Mouse (Mus musculus): ENCODE results near the gene Pp2d1.
"Not testable (repeated sequence)": the region's sequence is repeated elsewhere in the genome, so short reads cannot be mapped to it uniquely, and the experiment has no call there.

Gene Pp2d1

DNA sequence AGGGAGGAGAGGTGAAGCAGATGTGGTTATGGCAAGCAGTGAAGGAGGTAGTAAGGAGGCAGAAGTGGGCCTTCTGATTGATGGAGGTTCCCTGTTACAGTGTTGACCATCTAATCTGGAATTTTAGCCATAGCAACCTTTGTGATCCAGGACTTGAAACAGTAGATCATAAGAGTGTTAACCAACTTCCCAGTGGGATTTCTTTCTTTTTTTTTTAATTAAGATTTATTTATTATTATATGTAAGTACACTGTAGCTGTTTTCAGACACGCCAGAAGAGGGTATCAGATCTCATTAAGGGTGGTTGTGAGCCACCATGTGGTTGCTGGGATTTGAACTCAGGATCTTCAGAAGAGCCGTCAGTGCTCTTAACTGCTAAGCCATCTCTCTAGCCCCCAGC, at the start of gene Pp2d1:
Gene Pp2d1 (minus strand): TSS at position 101 of the 400 bp plus-strand sequence.
- not testable (repeated sequence) for DNase-seq

DNA sequence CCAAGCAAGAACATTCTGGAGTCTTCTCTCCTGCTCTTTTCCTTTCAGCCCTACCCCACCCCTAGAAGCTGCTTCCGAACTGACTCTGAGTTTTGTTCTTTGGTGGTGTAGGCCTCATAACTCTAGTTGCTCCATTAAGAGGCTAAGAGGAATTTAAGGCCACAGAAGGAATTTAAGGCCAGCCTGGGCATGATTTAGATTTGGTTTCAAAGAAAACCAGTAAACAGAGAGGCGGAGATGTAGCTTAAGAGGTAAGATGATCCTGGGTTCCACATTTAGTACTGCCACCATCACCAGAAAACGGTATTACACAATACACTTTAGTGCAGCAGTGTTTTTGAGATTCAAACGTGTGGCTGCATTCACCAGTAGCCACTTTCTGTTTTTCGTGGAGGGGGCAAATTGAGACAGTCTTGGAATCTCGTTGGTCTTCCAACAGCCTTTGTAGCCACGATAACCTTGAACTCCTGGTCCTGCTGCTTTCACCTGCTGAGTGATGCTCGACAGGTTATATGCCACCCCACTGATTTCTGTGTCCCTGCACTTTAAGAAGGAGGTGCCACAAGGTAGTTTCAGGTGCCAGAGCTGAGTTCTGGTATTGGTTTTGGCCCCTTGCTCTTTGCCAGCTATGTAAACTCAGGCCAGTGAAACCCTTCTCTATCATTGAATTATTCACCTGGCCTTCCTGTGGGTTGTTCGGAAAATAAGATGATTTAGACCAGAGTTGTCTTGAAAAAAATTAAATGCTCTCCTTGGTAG, 49.0 kb upstream of the Pp2d1 start:
- DNase-seq = no peak

DNA sequence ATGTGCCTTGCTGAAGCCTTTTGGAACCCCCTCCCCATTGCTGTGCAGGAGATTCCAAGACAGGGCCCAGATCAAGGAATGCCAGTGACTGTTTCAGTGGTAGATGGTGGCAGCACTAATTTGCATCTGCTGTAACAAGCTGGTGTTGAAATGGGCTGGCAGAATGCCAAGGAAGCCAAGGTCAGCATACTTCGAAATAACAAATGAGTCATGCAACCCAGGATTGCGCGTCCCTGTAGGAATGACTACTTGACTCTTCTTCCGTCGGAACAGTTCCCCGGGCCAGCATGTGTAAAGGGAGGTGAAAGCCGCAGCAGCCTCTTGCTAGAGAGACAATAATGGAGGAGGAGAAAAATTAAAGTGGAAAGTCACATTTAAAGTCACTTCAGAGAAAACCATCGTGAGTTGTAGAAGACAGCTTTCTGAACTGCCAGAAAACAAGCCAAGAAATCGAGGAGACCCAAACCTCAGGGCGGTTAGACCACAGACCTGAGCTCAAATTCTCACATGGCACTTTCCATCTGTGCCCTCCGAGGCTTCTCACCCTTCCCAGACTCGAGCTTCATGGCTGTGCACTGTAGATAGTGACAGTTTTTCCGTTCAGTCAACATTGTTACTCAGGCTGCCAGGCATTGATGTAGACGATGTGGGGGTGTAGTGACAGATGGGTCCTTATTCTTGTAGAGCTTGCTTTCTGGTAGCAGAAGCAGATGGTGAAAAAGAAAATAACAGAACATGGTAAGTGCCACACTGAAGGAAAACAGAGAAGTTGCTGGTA, 48.0 kb upstream of the Pp2d1 start:
- peak; percentile 83 to 86 for DNase-seq

DNA sequence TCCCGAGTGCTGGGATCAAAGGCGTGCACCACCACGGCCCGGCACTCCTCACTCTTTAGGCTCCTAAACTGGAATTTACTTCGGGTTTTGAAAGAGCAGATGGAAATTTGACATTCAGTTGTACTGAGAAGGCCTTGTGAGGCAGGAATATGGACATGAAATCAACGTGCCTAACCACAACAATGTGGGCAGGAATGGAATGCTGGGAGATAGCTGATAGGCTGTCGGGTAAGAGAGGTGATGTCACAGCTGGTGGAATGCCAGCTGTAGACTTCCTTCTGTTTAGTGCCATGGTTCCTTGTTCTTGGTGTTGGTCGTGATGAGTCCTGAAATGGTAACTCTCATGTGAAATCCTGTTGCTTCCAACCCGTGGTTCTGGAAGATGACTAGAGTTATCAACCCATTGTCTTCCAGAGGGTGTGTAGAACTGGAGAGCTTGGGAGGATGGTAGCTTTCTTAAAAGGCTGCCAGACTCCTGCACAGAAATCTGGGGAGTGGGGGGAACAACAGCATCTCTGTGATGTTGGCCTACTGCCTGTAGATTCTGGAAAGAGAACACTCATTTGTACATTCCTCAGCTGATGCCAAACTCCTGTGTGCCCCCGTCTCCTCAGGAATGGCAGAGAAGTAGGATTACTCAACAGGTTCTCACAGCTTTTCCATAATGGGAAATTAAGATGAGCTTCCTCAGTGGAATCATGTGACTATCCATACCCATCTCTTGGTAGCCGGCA, 44.8 kb upstream of the Pp2d1 start:
- DNase-seq = peak; percentile 13 to 16

DNA sequence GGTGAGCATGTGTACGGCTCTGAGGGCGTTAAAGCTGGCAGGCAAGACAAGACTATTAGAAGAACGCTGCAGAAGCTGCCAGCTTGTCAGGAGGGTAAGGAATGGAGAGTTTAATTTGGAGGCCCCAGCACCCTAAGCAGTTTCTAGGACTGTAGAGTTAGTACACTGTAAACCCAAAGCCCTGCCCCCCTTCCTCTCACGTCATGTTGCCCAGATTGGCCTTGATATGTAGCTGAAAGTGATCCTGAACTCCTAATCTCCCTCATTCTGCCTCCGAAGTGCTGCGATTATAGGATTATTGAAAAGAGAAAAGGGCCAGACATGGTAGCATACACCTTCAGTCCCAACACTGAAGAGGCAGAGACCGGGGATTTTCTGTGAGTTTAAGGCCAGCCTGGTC, 43.6 kb upstream of the Pp2d1 start:
- no peak for DNase-seq

DNA sequence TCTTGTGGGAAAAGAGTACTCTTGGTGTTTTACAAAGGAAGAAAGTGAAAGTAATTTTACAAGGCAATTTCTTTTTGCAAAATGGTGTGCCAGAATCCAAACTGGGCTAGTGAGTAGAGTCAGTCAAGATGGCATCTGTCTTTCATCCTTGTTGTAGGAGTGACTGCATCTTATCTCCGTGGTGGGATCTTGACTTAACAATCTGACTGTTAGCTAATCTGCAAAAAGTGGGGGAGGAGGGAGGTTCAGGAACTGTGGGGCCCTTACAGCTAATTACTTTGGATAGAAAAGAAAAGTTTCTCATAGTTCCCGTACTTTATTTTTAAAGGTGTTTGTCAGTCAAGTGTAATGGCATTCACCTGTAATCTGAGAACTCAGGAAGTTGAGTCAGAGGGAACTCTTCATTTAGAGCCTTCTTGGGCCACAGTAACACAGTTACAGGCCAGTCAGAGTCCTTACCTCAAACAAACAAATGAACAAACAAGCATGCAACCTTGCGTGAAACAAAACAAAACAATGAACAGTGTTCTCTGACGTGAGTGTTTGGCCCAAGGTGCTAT, 42.9 kb upstream of the Pp2d1 start:
- DNase-seq = no peak

DNA sequence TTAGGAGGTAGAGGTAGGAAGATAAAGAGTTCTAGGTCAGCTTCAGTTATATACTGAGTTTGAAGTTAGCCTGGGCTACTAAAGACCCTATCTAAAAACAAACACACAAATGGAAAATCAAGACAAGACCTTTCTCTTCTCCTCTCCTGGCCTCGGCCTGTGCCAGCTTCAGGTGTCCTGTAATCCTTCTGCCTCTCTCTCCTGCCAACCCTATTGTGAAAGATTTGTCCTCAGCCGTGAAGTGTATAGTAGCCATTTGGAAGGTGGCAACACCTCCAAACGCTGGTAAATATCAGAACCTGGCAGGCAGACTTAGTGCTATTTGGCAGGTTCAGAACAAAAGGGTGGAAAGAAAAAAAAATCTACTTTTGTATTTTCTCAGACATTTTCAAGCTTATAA, 41.0 kb upstream of the Pp2d1 start:
- peak; percentile 40 to 60 for DNase-seq

DNA sequence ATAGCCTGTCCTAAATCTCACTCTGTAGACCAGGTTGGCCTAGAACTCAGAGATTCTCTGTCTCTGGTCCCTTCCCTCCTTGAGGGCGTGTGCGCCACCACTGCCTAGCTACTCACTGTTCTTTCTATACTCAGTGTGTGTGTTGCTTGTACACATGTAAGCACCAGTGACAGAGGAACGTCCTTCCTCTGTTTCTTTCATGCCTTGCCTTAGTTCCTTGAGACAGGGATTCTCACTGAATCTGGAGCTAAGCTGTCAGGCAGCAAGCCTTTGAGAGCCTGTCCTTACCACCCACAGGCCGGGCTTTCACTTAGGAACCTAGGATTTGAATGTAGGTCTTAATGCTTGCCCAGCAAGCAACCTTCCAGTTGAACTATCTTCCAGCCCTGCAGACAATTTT, 40.4 kb upstream of the Pp2d1 start:
- DNase-seq = peak in 1 of 2 experiments; percentile 32

DNA sequence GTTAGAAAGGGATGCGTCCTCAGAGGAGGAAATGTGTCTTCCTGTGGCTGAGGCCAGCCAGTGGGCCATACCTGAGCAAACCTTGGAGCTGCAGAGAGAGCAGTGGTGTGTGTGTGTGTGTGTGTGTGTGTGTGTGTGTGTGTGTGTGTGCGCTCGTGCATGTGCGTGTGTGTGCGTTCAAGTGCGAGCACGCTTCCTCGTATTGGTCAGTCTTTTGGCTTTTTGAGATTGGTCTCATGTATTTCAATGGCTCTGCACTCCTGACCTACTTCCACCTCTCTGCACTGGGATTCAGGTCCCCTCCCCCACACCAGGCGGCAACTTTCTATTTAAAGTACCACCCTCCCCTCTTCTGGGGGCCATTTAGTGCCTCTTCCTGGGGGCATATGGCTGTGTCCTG, 39.5 kb upstream of the Pp2d1 start:
- peak; percentile 93 to 95 for DNase-seq

DNA sequence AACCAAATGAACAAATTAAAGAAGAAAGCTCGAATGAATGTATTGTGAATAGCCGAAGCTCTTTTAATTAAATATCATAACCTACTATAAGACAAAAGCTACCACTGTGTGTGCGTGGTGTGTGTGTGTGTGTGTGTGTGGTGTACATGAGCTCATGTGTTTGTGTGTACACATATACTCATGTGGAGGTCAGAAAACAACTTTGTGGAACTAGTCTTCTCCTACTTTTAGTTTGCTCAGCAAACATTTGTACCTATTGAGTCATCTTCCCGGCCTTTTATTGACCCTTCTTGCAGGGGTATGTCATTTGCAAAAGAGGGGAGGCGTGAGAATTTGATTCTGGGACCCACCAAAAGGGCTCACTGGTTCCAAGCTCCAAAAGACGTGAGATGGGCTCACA, 39.0 kb upstream of the Pp2d1 start:
- DNase-seq = no peak

DNA sequence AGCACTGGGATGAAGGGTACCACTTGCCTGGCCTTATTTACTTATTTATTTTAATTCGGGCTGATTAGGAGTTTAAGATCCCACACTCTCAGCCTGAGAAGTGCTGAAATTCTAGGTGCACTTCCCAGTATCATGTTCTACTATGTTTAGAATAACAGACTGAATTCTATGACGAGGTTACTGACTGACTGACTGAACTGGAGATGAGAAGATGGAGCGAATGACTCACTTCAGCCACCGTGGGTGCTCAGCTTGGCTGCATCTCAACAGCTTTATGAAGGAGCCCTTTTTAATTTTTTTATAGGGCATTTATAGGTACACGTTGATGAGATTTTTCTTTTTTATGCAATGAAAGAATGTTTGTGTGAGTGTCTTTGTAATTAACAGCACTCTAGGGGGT, 38.5 kb upstream of the Pp2d1 start:
- DNase-seq = no peak

DNA sequence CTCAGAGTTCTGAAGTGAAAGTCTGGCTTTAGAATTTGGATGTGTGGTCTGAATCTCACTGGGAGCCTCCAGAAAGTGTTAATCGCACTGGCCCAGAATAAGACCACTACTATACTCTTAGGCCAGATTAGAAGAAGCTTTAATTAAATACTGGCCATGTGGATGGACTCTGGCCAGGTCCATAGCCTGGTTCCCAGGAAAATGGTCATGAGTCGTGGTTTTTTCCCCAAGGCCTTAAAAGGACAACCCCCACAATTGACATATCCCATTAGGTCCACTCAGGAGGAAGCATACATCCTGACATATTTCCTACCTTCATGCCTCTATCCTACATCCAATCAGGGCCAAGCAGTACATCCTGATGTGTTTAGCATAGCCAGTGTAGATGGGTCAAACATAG, 37.9 kb upstream of the Pp2d1 start:
- no peak for DNase-seq

DNA sequence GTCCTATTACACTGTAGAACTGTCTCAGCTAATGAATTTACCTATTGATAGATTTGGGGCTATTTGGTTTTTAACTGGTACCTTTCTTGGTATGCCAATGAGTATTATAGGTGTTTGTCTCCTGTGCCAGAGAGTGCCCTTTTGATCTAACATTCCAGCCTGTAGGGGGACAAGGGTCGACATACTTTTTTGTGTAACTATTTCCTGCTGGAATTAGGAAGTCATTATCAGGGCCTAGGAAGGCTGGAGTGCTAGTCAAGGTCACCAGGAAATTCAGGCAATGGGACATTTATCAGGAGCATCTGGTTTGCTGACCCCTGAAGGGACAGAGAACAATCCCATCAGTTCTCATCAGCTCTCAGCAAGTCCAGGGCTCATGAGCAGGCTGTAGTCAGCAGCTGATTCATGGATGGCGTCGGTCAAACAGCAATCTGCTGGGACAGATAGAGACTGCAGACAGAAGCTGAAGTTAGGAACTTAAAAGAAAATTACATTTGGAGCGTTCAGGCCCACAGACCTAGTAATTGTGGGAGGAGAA, 33.8 kb upstream of the Pp2d1 start:
- no peak for DNase-seq

DNA sequence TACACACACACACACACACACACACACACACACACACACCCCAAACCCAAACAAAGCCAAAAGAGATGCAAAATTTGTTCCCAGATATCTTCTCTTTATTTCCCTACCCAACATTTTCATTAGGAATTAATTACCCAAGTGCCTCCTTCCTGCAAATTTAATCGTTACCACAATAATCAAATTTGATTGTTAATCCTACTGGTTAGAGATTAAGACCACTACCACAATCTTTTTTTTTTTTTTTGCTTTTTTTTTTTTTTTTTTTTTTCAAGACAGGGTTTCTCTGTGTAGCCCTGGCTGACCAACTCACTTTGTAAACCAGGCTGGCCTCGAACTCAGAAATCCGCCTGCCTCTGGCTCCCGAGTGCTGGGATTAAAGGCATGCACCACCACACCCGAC, 31.7 kb upstream of the Pp2d1 start:
- DNase-seq = not testable (repeated sequence)

DNA sequence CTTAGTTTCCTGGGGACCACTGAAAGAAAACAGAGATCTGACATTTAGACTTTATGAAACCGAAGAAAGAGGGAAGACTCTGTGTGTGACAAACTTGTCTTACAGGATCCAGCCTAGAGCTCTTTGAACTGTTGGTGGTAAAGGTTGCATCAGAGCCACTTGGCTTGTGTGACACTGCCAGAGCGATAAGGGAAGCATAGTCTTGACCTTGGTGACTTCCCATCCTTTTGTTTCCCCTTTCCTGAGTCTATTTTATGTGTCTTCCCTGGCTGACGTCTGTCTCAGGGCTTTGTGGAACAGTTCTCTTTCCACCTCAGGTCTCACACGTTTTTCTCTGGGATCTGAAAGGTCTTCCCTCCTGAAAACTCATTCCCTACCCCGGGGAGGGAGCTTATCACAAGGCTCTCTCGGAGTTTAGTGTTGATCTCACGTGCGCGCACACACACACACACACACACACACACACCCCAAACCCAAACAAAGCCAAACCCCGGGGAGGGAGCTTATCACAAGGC, 31.2 kb upstream of the Pp2d1 start:
- no peak for DNase-seq

DNA sequence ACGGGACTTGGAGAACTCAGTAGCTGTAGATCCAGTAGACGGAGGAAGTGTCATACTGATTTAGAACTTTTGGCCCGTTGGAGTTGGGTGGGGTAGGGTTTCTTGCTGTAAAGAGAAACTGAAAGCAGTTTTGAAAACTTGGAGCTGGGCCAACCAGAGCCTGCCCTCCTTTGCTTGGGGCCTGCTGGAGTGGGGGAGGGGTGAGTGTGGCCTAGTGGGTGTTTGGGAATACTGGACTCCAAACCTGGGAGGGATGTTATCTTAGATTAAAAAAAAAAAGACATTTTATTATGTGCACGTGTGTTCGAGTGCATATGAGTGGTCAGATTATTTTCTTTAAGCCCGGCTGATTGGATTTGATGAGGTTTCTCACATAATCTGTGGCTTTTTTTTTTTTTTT, 30.6 kb upstream of the Pp2d1 start:
- DNase-seq = peak; percentile 78 to 86

DNA sequence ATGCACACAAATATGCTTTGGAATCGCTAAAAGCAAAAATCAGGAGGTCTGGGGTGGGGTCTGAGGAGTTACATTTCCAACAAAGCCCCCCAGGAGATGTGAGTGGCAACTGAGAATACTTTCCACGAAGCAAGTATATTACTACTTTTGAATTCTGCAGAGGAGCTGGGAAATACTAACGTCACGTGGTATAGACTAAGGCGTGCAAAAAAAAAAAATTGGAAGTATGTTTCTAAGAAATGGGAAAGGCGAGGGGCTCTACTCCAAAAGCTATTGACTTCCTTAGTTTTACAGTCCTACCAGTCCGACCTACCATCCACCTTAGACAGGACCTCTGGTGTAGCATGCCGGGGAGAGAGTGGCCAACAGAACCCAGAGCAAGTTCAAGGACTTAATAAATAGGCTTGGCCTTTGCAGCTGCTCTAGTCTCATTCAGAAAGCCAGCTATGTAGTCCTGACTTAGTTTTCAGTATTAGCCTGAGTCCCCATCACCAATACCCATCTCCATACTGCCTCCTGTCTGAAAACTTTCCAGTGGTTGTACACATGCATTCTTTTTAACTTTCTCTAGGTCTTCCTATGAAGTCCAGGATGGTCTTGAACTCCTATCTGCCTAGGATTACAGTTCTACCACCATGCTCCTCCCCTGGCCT, 29.6 kb upstream of the Pp2d1 start:
- no peak for DNase-seq

DNA sequence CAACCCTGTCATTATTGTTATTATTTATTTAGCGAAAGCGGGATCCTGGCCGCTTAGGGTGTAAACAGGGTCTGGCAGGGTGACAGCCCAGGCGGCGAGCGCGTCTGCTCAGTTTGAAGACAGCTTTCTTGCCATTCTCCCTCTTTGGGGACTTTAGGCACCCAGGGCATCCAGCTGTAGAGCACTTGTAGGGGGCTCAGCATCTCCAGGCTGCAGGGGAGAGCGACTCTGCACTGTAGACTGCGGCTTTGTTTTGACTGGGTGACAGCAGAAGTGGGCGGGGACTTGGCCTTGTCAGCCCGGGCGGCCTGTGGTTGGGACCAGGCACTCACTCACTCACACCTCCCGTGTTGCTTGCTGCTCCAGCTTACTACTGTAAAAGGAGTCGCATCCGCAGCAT, 28.9 kb upstream of the Pp2d1 start:
- DNase-seq = peak; percentile 87 to 89

DNA sequence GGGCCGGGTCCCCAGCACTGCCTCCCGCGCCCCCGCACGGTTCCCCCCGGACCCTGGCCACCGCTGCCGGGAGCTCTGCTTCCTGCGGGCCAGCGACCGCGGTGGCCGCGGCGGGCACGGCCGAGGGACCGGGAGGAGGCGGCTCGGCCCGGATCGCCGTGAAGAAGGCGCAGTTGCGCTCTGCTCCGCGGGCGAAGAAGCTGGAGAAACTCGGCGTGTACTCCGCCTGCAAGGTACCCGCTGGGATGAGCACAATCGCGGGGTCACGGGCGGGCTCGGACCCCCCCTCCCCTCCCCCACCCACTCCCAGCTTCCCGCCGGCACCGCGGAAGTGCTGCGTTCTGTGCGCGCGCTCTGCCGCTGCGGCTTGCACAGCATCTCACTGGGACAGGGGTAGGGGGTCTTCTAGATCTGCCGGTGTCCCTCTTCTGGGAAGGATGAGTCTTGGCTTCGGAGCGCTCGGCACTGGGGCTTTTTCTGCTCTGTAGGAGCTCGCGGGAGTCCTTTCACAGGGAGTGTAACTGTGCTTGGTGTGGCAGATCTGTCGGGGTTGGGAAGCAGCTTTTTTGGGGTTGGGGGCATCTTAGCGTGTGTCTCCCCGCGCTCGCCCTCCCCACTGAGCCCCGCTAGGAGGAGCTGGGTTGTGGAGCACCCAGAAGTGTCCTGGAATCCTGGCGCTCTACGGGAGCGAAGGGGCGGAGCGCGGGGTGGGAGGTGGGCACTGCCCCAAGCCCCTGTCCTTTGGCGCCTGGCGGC, 28.3 kb upstream of the Pp2d1 start:
- DNase-seq = peak; percentile 65 to 75

DNA sequence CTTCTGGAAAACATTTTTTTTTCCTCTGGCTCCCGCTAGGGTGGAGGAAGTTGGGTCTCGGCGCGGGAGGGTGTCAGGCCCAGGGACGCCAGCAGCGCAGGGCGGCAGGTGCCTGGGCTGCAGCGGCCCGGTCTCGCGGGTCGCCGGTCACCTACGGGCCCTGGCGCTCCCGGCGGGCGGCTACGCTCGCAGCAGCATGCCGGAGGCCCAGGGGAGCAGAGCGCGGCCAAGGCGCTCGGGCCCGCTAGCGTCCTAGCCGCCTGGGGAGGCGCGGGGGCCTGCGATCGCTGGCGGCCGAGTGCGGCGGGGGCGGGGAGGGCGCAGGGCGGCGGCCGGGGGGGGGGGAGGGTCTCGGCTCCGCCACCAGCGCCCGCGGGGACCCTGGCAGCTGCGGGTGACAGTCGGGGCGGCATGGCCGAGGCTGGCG, 27.7 kb upstream of the Pp2d1 start:
- peak; percentile 74 to 75 for DNase-seq

DNA sequence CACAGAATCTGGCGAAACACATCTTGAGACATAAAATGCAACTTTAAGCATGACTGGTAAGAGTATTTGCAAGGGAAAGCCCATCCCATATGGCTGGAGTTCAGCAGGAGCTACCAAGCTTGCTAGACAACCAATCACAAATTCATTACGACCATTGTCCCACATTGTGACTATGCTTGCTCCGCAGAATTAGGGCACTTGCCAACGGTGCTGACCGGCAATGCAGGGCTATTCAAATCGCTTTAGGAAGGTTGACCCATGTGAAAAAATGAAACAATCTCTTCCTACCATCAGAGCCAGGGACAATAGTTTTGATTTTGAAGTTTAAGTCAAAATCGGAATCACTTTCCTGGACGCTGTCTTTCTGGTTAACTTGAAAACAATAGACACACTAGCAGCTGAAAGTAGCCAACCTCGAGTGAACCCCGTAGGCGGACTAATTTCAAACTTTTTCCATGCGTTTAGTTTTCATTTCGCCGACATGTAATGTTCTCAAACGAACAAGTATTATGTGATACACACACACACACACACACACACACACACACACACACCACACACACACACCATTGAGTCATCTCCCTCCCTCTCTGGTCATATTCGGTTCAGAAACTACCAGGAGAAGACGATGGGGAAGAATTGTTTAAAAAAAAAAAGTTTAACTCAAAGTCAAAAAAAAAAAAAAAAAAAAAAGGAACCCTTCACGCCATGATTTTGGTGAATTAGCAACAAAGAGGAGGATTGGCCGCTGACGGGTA, 27.1 kb upstream of the Pp2d1 start, which contains the start of gene Kat2b:
Gene Kat2b (plus strand): TSS at position 701 of the 758 bp plus-strand sequence.
- DNase-seq = peak; percentile 70 to 81

Data from cerebellum, postnatal 14 days (tissue).